Mouse (Mus musculus) spleen, adult 12 weeks (tissue): ENCODE measurements around the gene Psap.

Source experiments
- DNase-seq: peaks from one replicate; pipeline ENCODE4 v3.0.0; 2022; ENCODE audit warnings: low spot score

Gene Psap

GRCm38 (mm10) chr10:60289216-60289615 lies 11.8 kb downstream of the Psap start:
- DNase-seq: no peak

DNA sequence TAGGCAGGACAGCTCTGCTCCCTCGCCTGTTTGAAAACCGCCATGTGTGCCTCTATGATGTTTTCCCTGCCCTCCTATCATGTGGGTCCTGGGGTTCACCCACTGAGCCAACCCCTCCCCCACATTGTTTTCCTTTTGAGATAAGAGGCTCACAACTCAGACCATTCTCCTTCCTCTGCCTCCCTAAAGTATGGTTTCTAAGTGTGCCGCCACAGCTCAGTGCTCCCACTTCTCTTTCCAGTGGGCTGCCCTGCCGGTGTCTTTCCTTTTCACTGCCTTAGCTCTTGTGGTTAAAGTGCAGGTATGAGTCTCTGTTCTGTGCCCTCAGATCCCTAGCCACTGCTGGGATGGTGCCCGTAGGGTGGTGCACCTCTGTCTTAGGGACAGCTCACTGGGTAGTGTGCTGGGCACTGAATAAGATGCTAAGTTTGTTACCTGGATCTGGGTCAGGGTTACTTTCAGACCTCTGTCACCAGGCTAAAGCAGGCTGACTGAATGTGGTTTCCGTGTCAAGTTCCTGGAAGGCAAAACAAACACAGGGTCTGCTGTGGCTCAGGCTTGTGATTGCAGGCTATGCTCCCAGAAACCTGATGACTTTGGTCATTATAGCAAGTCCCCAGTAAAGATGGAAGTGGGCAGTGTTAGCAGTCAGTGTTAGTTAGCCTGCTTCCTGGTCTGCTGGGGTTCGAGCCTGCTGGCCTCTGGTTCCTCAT lies 12.8 kb downstream of the Psap start:
- no peak for DNase-seq

DNA sequence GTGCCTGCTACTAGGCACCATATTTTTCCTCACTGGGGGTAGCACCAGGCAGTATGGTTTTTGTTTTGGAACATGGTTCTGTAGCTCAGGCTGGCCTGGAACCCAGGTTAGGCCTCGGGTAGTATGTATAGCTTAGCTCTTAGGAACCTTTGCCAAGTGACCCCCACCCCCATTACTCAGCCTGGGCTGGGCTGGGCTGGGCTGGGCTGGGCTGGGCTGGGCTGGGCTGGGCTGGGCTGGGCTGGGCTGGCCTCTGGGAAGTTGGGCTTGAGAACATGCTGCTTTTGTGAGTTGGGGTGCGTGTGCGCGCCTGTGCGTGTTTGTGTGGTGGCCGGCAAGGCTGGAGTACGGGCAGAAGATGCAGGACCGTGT lies 13.3 kb downstream of the Psap start:
- no peak for DNase-seq

DNA sequence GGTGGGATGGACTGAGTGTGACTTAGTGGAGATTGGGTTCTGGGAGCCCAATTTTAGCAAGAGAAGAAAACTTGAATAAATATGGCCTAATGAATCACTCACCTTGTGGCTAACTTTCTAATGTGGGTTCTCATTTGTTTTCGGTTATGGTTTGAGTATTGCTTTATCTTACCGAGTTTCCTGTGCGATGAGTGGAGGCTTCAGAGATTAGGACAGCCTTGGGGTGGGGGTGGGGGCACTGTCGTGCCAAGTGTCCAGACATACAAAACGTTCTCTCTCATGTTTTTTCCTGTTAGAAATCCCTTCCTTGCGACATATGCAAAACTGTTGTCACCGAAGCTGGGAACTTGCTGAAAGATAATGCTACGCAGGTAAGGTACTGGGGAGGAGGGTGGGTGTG lies 14.8 kb downstream of the Psap start:
- DNase-seq: no peak

DNA sequence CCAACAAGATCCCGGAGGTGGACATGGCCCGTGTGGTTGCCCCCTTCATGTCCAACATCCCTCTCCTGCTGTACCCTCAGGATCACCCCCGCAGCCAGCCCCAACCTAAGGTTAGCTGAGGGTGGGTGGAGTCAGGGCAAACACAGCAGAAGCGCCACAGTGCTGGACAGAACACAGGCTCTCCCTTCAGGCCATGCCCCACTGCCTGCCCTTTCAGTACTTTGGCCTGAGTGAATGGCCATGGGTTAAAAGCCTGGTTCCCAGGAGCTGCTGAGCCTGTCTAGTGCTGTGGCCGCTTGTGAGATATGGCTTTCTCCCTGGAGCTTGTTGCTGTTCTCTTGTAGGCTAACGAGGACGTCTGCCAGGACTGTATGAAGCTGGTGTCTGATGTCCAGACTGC lies 17.2 kb downstream of the Psap start:
- DNase-seq: no peak

DNA sequence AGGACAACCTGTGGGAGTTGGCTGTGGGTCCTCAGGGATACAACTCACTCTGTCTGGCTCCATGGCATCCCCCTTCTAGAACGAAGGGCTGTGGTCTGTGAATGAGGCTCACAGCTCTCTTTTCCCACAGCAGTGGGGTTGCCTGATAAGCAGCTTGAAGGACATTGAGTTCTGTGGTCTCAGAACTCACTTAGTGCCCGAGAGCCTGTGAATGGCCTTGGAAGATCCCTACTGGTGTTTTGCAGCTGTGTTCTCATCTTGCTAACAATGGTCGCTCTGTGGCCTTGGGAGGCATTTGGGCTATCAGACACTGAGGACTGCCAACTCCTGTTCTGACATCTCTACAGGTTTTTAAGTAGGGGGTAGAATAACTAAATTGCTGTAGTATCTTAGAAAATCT lies 17.9 kb downstream of the Psap start:
- DNase-seq: no peak

DNA sequence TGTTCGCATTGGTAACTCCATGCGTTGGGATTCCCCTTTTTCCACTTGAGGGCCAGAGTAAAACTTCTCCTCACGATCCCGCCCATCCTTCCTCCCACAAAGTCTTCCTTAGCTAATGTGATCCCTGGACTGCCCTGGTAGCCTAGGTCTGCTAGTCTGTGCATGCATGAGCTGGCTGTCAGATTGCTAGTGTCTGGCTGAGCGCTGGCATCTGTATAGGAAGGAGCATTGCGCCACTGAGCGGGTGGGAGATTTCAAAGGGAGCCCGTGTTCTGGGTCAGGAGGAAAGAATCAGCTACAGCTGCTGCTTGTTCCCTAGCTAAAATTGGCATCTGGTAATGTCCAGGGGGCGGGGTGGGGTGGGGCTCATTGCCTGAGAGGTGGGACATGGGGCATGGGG lies 18.6 kb downstream of the Psap start:
- no peak for DNase-seq

- no peak for DNase-seq
Measured at GRCm38 (mm10) chr10:60299636-60300035, 22.2 kb downstream of the Psap start.

GRCm38 (mm10) chr10:60303419-60303818 lies 26.0 kb downstream of the Psap start:
- no peak for DNase-seq

DNA sequence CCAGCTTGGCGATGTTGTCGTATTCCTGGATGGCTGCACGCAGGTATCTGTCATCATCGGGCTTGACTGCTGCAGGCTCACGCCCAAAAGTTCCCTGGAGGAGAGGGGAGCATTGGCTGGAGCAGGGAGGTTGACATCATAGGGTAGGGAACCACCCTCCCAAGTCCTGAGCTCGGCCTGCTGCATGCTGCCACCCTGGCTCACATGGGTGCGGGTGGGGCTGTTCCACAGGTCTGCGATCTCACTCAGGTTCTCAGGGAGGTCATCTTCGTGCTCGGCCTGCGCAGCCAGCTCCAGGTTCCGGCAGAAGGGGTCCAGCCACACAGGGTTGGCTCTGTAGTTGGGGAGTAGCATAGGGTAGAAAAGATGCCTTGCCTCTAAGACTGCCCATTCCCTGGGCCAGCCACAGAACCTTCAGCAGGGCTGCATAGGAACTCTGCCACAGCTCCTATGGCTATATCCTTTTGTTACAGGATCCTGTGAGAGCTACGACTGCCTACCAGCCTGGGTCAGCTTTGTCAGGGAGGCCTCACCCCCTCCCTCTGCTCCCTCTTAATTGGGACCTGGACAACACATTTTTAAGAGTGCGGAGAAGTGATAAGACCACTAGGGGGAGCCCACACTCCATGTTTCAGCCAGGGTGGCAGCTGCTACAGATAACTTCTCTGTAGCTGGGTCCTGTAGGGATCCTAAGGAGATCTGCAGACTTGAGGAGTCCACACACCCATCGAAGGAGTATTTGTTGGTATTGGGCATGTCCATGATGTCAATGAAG lies 27.6 kb downstream of the Psap start:
- peak; percentile 53 for DNase-seq

- no peak for DNase-seq
Measured at GRCm38 (mm10) chr10:60310629-60311028, 33.2 kb downstream of the Psap start.

- no peak for DNase-seq
Measured at GRCm38 (mm10) chr10:60313606-60314005, 36.2 kb downstream of the Psap start.

DNA sequence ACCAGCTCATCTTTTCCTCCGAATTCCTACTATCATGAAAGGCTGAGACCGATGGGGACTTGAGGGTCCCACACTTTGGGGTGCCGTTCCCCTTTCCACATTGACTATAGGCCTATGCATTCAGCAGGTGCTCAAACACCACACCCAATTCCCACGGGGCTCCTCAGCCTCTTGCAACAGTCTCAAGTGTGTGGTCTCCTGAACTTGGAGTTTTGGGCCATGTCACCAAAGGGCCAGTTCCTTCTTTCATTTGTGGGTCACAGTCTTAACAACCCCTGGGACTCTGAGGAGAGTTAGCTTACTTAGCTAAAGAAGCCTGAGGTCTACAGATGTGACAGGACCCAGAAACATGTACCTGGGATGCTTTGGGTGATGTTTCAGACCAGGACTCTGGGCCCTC lies 38.7 kb downstream of the Psap start:
- DNase-seq: no peak

- DNase-seq: no peak
Measured at GRCm38 (mm10) chr10:60328963-60329650, 51.7 kb downstream of the Psap start.

DNA sequence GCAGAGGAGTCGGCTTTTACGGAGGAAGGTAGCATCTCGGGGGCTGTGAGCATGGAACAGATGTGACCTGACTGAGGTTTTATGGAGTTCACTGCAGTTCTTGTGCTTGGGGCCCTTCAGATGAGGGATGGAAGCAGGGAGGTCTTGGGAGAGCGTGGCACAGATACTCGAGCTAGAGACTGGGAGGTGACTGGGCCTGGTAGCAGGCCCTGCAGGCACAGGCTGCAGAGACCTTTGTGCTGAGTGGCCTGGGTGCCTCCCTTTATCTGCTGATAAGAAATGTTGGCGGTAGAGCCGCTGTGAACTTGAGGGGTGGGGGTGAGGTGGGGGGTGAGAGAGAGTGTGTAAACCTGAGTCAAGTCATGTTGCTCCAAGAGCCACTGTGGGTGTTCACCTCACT lies 57.2 kb downstream of the Psap start:
- no peak for DNase-seq

GRCm38 (mm10) chr10:60335021-60335420 lies 57.6 kb downstream of the Psap start:
- DNase-seq: no peak

- DNase-seq: no peak
Measured at GRCm38 (mm10) chr10:60341528-60341927, 64.1 kb downstream of the Psap start.

GRCm38 (mm10) chr10:60344111-60344510 lies 66.7 kb downstream of the Psap start:
- DNase-seq: no peak

DNA sequence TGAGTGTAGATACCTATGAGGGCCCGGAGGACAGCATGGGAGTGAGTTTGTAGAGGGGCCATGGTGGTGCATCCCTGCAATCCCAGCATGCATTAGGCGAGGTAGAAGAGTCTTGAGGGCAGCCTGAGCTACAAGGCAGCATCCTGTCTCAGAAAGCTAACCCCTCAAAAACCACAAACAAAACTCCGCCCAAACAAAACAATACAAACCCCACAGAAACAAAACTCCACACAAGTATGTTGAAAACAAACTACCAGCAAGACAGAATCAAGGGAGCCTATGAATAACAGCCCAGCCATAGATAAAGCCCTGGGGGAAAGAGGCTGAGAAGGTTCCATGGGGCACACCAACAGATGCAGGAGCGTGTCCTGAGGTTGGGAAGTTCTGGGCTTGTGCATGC lies 68.6 kb downstream of the Psap start:
- DNase-seq: no peak

DNA sequence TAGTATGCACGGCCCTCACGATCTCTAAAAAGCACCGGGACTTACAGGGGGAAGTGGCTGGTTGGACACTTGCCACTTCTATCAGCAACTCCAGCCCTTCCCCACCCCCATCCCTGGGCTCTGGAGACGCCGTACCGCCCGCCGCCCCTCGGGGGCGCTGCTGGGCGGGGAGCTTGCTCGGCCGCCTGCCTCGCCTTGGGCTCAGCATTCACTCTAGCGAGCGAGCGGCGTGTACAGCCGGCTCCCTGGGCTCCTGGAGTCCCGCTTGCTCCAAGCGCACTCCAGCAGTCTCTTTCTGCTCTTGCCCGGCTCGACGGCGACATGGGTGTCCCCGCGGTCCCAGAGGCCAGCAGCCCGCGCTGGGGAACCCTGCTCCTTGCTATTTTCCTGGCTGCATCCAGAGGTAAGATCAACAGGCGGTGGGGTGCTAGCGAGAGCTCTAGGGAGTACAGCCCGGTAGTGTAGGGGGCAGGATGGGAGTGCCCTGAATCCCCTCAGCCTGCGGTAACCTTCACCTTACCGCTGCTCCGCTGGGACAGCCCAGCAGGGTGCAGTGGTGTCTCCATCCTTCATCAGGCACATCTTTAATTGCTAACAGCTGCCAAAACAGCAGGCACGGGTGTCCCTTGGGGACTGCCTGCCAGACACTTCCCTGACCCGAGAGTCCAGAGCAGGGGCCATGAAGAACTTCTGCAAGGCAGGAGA lies 69.4 kb downstream of the Psap start, which contains the start of gene Vsir:
Gene Vsir (plus strand): TSS at position 151 of the 705 bp plus-strand sequence.
- DNase-seq: peak; percentile 92

DNA sequence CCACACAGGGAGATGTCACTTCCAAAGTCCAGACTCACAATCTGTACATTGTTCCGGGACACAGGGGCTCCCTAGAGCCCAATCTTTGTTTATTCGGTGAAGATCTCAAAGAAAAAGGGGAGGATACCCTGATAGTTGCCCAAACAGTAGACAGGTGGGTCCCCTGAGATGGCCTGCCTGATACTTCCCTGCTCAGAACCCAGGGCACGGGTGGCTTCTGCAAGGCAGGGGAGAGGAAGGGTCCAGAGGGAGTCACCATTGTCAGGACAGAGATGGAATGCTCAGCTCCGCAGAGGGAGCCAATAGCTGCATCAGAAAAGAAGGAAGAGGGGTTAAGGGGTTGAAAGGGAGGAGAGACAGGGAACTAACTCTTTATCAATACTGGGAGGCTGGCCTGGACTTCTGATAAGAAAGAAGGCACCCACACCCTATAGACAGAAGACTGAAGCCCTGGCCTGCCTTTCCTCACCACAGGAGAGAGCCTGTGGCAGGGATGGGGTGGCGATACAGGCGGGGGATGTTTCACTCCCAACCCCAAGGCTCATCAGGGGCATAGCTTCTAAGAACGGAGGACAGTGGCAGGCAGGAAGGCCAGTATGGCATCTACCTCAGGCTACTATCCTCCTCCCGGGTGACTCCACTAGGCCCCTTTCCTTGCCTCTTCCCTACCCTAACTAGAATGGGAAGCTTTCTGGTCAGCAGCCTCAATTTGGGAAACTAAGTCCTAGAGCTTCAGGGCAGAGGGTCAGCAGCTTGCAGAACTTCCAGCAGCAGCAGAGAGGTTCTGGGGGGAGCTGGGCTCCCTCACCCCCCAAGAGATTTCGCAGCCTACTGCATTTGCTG lies 70.6 kb downstream of the Psap start:
- DNase-seq: peak; percentile 47
